Mouse (Mus musculus) left cerebral cortex, postnatal 10 days (tissue): ENCODE results near the gene Gm37596. TPM values are rescaled to one million over a fixed set of nuclear protein-coding genes. Genes with fewer than 3 reads are reported as not detected.
"Not testable (repeated sequence)": the region's sequence is repeated elsewhere in the genome, so short reads cannot be mapped to it uniquely, and the experiment has no call there.

ENCODE experiments used
- DNase-seq, 2 experiments: peaks; one replicate each; pipeline ENCODE4 v3.0.0; 2021 to 2022; ENCODE audit warnings: low spot score in 2 of 2, mixed read lengths in 1 of 2; ENCODE audit errors: extremely low spot score in 1 of 2
- intact Hi-C: fragments of 180-260 bp; cut with DNase I; formaldehyde crosslinking; loops from one replicate; pipeline ENCODE4 v1.15.1; 2025
- total RNA-seq, 2 experiments: library from RNA; stranded (reverse); gene quantifications; 2 replicates each; pipeline ENCODE4 v1.2.3; 2021

The Gm37596 gene
- total RNA-seq = not detected

- DNase-seq, intact Hi-C loops: not testable (repeated sequence)
Observed at GRCm38 (mm10) chr3:93692970-93693369, at the start of gene Gm37596. TSS of gene Gm37596 (minus strand) at chr3:93693070.

GRCm38 (mm10) chr3:93708969-93709637 lies 16.2 kb upstream of the Gm37596 start:
- DNase-seq, intact Hi-C loops: not testable (repeated sequence)

- intact Hi-C loops, DNase-seq: not testable (repeated sequence)
Observed at GRCm38 (mm10) chr3:93676210-93676609, 16.7 kb downstream of the Gm37596 start, which contains the start of gene Tdpoz1. TSS of gene Tdpoz1 (minus strand) at chr3:93676310.

- DNase-seq, intact Hi-C loops: not testable (repeated sequence)
Observed at GRCm38 (mm10) chr3:93670805-93671503, 21.9 kb downstream of the Gm37596 start.

- DNase-seq = no peak
- intact Hi-C loops = no loop called here
Observed at GRCm38 (mm10) chr3:93654260-93654659, 38.6 kb downstream of the Gm37596 start.

GRCm38 (mm10) chr3:93652586-93652985 lies 40.3 kb downstream of the Gm37596 start, which contains the start of gene Tdpoz2:
TSS of gene Tdpoz2 (minus strand) at chr3:93652686.
- intact Hi-C loops = no loop called here
- DNase-seq = no peak

Other genes with a start within 250 kb of the Gm37596 start
- gene Tchhl1, start 224.3 kb downstream of the Gm37596 start, total RNA-seq = not detected
- 10 to 100 TPM; 23.7 to 24.1 TPM for gene S100a11, start 172.6 kb downstream of the Gm37596 start, total RNA-seq
- 10 to 100 TPM; 61.8 to 82.0 TPM for gene S100a10, start 138.0 kb downstream of the Gm37596 start, total RNA-seq
- gene Tdpoz2, start 40.4 kb downstream of the Gm37596 start, total RNA-seq = not detected
- not detected for gene Tdpoz1, start 16.8 kb downstream of the Gm37596 start, total RNA-seq
- gene Gm5773, start 79.9 kb upstream of the Gm37596 start, total RNA-seq = not detected
- not detected for gene Tdpoz4, start 103.3 kb upstream of the Gm37596 start, total RNA-seq
- not detected for gene Tdpoz3, start 132.9 kb upstream of the Gm37596 start, total RNA-seq